Mouse (Mus musculus) cerebellum, postnatal 4 days (tissue): ENCODE measurements around the gene Mrps34.

ENCODE experiments used
- DNase-seq, 2 experiments: peaks; one replicate each; pipeline ENCODE4 v3.0.0; 2022; ENCODE audit warnings: low spot score in 2 of 2, mixed read lengths in 1 of 2

Mrps34 gene

DNA sequence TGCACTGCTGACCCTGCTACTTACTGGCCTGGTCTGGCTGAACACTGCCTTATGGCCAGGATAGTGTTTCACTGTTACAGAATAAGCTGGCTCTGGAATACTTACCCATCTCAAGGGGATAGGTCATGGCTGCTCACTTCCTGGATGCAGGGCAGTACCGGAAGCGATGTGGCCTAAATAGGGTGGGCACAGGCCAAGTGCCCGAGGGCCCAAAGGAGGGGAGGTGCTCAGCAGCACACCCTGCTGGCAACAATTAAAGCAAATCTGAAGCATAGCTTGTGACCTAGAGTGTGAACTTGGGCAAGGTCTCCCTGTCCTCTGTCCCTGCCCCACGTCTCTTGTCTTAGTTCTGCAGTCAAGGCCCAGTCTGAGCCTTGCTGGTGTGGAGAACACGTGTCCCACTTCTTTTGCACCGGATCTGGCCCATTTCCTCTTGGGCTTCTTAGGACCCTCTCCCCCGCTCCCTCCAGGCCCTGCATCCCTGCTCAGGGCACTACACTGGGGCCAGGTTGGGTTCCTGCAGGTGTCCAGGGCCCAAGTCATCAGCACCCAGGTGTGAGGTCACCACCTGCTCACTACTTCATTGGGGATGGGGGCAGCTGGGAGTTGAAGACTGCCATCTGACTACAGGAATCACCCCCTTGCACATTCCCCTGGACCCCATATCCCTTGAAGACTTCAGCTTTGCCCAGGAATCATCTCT lies 13.0 kb upstream of the Mrps34 start:
- DNase-seq, result peak in 1 of 2 experiments; percentile 34

DNA sequence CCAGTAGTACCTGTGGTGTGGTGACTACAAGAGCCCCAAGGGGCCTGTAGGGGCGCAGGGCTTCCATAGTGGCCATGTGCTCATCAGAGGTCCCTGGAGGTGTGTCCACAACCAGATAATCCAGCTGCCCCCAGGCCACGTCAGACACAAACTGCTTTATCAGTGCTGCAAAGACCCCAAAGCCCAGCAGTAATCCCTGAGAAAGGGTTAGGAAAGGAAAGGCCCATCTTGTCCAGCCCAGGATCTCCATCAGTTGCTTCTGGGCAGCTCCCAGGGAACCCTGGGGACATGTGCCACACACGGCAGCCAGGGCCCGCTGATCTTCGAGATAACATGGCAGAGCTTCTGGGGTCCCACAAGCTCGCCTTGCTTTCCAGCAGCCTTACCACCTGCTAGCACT lies 10.5 kb upstream of the Mrps34 start:
- no peak for DNase-seq

DNA sequence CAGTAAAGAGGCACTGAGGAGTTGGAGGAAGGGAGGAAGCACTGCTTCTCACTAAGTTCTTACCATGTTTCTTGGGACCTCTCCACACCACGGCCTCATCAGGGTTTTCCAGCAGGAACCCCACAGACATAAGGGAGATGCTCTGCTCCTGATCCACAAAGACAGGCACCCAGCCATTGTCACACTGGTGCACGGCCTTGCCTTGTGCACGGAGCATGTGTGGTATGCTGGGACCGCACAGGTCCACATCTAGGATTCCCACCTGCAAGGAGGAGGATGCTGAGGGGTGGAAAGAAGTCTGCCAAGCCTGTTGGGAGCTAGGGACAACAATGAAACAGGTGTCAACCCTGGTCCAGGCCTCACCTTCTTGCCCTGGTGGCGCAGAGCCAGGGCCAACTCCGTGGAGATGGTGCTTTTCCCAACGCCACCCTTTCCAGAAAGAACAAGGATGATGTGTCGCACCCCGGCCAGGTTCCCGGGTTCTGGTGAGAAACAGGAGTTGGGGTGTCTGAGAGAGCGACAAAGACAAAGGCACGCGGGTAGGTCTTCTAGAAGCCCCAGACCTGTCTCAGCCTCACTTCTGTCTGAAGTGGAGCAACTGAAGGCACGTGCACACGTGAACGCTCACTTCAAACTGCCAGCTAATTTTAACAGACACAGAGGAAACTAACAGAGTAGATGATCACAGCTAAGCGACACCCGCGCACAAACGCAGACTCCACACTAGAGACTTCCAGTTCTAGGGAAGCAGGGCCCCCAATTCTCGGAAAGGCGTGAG lies 9.4 kb upstream of the Mrps34 start:
- no peak for DNase-seq

DNA sequence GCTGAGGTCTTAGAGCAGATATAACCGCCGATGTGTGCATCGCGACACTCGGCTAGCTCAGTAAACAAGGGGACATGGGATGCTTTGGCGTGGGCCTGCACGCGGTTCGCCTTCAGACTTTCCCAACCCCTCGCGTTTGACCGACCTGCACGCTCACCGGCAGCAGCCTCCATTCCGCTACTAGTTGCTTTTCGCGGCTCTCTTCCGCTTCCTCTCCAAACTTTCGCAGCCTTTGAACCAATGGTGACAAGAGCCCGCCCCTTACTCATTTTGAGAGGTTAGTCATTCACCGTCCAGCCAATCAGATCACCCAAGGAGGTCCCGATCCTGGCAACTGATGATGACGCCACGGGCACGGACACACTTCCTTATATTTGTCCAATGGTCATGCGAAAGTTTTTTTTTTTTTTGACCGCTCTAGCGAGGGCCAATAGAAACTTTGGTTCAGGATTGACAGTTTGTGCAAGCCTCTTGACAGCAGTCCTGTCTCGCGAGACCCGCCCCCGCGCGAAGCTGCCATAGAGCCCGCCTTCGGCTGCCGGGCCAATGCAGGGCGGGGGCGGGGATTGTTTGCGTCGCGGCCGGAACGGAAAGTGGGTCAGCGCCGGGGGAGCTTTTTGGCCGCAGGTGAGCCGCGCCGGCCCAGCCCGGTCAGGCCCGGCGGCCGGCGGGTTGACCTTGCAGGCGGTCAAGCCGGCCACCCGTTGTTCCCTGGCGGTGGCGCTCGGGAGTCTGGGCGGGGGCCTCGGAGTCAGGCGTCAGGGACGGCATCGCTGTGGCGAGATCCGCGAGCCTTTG lies 8.6 kb upstream of the Mrps34 start, which contains the start of the genes Nubp2 and Spsb3:
Gene Nubp2, minus strand, starts transcription at position 216 of the 798 bp plus-strand sequence.
Gene Spsb3, plus strand, starts transcription at position 510 of the 798 bp plus-strand sequence.
- DNase-seq, result peak; percentile 91 to 96

DNA sequence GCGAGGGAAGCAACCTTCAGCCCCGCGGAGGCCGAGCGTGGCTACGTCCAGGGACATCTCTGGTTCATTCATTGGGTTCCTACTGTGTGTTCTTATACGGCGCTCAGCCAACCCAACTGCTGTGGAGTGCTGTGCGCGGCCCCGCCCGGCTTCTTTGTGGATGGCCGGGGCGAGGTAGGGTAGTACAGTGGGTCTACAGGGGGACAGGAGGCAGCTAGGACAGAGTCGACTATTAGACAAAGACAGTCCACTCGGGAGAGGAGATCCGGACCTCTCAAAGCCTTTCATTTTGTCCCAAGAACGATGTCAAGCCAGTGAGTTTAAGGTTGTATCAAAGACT lies 8.0 kb upstream of the Mrps34 start:
- no peak for DNase-seq

DNA sequence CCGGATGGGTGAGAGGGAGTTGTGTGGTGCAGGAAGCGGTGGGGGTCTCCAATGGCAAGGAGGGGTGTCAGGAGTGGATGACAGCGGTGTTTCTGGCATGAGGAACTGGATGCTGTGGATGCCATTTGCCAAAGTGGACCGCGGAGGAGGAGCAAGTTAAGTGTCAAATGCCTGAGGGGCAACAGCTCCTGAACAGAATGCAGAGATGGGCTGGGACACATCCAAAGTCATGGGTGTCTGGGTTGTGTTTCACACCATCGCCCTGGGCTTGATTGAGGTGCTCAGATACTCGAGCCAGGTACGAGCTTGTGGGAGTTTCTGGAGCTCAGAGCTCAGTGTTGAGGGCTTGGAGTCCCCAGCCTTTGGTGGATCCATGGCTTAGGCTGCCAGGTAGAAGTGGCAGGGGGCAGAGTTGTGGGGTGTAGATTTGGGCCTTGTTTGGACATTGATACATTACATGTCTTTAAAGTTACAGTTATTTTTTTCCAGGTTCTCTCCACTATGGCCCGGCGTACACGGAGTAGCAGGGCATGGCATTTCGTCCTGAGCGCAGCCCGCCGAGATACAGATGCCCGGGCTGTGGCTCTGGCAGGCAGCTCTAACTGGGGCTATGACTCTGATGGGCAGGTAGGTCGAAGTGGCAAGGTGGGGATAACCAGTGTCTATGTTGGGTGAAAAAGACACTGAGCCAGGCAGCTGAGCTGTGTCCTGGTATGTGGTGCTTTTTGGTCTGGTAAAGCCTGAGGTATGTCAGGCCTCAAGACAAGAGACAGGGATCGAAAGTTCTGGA lies 7.4 kb upstream of the Mrps34 start:
- DNase-seq, result no peak

DNA sequence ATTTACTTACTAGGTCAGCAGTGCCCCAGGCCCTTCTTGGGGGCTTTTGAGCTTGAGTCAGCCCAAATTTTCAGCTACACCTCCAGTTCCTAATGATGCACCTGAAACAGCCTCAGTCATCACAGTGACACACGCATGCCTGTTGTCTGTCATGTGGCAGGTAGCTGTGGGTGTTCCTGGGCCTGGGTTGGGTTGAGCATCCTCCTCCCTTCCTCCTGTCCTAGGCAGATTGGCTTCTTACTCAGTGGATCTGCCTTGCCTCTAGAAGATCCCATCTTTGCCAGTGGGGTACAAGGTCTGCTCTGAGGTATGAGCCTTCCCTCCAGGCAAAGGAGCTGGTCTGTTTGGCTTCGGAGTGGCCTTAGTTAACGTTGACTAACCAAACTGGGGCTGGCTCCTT lies 6.1 kb upstream of the Mrps34 start:
- no peak for DNase-seq

DNA sequence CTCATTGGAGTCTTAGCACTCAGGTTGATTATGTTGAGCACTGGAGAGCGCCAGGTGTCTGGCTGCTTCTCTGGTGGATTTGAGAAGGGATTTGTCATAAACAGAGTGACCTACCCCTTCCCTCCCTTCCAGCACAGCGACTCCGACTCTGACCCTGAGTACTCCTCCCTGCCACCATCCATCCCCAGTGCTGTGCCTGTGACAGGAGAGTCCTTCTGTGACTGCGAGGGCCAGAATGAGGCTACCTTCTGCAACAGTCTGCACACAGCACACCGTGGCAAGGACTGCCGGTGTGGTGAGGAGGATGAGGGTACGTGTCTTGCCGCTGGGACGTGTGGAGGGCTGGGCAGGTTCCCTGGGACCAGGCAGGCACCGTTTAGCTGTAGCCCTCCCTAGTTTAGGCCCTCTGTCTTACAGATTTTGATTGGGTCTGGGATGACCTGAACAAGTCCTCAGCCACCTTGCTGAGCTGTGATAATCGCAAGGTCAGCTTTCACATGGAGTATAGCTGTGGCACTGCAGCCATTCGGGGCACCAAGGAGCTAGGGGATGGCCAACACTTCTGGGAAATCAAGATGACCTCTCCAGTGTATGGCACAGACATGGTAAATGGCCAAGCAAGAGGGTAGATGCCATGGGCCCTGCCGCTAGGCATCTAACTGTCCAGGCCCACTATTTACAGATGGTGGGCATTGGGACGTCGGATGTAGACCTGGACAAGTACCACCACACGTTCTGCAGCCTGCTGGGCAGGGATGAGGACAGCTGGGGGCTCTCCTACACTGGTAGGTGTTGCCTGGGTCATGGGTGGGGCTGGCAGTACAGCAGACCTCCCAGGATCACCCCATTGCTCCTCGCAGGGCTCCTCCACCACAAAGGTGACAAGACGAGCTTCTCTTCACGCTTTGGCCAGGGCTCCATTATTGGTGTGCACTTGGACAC lies 4.5 kb upstream of the Mrps34 start:
- no peak for DNase-seq

DNA sequence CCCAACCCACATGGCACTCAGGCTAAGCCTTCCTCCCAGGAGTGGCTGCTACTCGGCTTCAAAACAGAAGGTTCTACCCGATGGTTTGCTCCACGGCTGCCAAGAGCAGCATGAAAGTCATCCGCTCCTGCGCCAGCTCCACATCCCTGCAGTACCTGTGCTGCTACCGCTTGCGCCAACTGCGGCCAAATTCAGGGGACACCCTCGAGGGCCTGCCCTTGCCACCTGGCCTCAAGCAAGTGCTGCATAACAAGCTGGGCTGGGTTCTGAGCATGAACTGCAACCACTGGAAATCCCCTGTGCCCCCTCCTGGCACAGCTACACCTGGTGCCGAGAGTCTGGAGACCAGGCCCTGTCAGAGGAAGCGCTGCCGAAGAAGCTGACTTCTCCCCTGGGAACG lies 3.6 kb upstream of the Mrps34 start:
- no peak for DNase-seq

DNA sequence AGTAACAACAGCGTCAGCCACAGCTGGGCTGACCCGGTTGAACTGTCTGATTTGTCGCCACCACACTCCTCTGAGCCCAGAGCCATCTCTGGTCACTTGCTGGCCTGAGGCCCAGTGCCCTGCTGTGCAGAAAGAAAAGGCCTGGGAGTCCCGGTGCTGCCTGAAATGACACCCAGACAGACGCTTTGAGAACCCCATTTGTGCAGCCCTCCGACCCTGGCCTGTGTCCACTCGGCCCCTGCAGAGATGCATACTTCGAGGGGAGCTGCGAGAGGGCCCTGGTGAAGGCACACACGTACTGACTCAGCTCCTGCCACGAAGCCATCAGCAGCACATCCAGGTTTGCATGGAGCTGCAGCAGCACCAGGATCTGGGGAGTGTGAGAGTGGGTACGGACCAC lies 2.1 kb upstream of the Mrps34 start:
- no peak for DNase-seq

DNA sequence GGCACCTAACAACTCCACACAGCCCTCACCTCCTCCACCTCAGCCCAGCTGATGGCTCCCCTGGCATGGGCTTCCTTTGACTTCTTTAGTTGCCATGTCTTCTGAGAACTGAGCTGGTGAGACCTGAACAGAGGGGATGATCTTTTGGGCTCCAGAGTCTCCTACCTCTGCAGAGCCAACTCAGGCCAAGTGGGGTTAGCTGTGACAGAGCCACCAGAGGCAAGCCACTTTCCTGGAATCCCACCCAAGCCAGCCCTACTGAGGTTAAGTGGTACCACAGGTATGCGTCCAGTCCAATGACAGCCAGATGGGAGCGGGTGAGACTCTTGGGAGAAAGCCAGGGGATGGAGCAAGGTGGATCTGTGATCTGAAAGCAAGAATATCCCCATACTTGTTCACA lies 1.6 kb upstream of the Mrps34 start:
- no peak for DNase-seq

DNA sequence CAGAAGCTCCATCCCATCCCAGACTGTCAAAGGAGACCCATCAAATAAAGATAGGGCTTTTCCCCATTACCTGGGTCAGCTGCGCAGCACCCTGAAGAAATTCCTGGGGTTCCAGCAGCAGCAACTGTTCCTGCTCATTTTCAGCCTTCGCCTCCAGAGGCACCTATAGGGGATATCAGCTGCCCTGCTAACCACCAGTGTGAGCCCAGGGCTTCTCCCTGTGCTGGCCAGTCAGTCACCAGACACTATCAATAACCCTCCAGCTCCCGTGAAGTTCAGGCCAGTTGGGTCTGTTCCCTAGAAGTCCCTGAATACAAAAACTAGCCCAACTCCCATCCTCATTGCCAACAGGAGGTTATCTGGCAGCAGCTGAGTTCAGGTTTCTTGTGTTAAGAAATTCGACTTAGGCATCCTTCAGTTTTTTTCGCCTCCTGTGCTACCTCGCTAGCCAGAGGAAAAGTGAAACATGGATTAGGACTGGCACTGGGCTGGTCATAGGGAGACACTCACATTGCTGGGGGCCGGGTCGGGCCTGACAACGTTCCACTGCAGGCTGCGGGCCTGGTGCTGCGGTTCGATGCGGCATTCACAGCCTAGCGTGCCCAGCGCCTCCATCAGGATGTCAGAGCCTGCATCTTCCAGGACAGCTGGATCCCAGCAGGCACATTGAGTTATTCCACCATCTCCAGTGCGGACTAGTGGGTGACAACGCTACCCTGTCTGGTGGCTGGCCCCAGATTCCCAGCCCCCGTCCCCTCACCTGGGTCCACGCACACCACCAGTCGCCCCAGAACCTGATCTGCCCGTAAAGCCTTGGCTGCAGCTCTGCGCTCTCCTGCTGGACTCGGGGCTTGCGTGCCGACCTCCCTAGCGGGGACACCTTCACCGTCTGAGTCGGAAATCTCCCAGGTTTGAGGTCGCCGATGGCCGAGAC lies 588 bp upstream of the Mrps34 start:
- peak in 1 of 2 experiments; percentile 34 for DNase-seq

DNA sequence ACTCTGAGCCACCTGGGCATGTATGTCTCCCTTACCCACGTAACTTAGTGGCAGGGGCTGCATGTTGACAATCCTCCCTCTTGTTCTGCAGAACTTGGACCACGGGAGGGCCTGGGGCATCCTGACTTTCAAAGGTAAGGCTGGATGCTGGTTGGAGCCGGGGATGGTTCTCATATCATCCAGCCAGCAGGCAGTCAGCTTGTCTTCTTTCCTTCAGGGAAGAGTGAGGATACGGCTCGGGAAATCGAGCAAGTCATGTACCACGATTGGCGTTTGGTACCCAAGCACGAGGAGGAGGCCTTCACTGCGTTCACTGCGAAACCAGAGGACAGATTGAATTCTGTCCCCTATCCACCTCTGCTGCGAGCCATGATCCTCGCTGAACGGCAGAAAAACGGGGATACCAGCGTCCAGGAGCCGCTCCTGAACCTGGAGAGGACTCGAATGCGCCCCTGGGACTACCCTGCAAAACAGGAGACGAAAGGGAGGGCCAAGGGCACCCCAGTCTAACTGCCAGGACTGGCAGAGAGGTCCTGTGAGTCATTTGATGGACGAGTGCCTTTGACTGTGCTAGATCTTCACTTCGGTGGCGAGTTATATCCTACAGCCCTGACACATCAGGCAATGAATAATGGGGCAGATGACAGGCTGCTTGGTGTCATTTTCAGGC lies 790 bp downstream of the Mrps34 start:
- no peak for DNase-seq

DNA sequence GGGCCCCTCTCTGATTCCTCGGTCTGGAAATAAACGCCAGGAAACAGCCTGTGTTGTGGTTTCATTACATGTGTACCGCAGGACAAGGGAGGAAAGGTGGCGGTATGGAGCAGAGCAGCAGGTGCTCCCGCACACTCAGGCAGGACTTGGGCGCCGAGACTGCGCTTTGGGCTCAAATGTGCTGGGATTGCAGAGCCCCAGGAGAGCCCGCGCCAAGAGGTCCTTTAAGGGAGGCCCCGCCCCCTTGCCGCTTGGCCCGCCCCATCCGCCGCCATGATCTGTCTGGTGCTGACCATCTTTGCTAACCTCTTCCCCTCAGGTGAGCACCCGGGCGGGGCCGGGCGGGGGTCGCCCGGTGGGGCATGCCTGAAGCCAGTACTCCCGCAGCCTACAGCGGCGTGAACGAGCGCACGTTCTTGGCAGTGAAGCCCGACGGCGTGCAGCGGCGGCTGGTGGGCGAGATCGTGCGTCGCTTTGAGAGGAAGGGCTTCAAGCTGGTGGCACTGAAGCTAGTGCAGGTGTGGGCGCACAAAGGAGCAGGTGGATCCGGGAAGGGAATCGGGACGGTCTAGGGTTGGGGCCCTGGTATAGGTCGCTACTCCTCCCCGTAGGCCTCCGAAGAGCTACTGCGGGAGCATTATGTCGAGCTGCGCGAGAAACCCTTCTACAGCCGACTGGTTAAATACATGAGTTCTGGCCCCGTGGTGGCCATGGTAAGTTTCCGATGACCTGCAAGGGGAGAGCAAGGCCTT lies 1.5 kb downstream of the Mrps34 start, which contains the start of gene Nme3:
Gene Nme3, plus strand, starts transcription at position 260 of the 752 bp plus-strand sequence.
- peak; percentile 53 to 72 for DNase-seq

DNA sequence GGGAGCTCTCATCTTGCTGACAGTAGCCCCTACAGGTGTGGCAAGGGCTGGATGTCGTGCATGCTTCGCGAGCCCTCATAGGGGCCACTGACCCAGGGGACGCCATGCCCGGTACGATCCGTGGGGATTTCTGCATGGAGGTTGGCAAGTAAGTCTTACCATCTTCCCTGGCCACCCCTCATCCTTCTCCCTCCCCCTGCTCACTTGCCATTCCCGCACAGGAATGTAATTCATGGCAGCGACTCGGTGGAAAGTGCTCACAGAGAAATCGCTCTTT lies 2.0 kb downstream of the Mrps34 start:
- DNase-seq, result no peak

DNA sequence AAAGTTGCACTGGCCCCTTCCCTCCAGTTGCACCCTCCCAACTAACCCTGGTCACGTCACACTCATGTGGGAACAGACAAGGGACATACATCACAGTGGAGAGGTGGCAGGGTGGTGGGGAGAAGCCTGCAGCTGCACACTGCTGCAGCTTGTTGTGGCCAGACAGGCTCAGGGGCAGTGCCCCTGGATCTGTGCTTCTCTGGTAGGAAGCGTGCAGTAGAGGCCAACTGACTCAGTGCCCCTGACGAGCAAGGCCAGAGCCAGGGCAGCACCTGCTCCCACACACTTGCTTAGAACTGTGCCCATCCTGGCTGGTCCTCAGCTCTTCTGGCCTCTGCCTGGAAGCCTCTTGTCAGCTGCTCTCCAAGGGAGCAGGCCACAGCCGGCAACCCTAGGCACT lies 2.7 kb downstream of the Mrps34 start:
- DNase-seq, result no peak

DNA sequence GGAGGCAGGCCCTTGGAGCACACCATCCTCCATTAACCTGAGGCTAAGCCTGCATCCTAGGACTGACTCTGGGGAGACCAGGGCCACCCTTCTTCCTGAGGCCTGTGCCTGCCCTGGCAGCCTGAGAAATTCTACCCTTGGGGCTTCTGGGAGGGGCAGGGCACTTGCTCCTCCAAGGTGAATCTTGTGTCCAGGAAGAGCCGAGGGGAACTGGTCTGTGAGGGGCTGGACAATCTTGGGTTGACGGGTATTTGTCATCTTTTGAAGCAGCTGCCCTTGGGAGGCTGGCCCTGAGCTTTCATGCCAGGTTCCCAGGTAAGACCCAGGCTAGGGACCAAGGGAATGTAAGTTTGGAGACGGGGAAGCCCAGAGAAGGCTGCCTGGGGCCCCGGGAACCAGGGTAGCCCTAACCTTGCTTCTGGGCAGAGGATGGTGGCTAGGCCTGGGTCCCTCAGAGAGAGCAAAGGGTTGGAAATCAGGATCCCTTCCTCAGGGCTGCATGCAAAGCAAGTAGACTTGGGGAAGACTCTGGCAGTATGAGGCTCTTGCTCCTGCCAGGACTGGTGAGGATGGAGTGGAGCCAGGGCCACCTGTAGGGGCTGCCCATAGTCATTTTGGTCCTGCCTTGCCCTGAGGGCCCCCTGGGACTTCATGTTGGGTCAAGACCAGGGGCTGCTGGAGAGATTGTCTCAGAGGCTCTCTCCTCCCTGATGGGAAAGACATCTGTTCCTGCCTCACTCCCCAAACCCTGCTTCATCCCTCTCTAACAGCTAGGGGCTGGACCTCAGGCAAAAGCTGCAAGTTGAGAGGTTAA lies 3.3 kb downstream of the Mrps34 start:
- no peak for DNase-seq
